Mouse (Mus musculus) megakaryocyte-erythroid progenitor cell, adult 5-6 weeks (primary cell): ENCODE measurements around the gene Thap3. TPM values are rescaled to one million over a fixed set of nuclear protein-coding genes. Genes with fewer than 3 reads are reported as not detected.

Experiments used
- ATAC-seq: replicated peaks from 2 replicates; pipeline ENCODE4 v1.8.0; 2016; ENCODE audit warnings: mild to moderate bottlenecking, inconsistent platforms; ENCODE audit not compliant: severe bottlenecking, poor library complexity, low FRiP score, low TSS enrichment
- total RNA-seq, 2 experiments: library from RNA; stranded (forward) in 1 of 2; stranded (reverse) in 1 of 2; fragments of 200-1000, 215-1000 nt in 1 of 2; fragments of >200 nt in 1 of 2; fragmentation: Nextera tagmentation in 1 of 2; gene quantifications; 2 replicates each; pipeline ENCODE4 v1.2.3; 2014 to 2017

Gene Thap3
- total RNA-seq, 2 experiments from 2014 or later, result 1.4 to 2.1 TPM

- no peak for ATAC-seq
Measured at GRCm38 (mm10) chr4:151989110-151989488, 302 bp upstream of the Thap3 start.

DNA sequence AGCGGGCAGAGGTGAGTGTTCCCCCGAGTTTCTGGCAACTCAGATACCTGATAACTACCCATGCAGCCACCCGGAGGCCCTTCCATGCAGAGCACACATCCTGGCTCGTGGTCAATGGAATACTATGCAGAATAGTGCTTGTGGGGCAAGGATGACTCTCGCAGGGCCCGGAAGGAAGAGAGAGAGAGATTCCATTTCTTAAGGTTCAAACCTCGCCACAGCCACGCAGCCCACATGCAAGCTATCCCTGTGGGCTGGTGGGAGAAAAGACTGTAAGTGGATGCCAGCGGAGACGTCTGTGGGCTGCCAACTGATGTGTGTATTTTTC lies 819 bp downstream of the Thap3 start:
- no peak for ATAC-seq

DNA sequence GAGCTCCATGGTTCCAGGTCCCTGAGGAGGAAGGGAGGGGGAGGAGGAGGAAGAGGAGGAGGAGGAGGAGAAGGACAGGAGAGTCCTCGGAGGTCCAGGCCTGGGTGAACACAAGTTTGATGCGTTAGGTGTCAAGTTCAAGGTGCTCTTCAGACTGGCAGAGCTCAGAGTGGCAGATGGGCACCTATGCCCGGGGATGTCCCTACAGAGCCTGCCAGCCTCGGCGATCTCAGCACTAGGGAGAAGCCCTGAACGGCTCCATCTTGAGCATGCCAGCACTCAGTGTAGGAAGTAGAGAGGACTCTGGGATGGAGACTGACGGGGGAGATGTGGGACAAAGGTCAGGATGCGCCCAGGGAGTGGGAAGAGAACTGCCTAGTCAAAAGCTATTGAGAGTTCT lies 2.1 kb downstream of the Thap3 start:
- no peak for ATAC-seq

- no peak for ATAC-seq
Measured at GRCm38 (mm10) chr4:151985886-151986285, 2.9 kb downstream of the Thap3 start.

DNA sequence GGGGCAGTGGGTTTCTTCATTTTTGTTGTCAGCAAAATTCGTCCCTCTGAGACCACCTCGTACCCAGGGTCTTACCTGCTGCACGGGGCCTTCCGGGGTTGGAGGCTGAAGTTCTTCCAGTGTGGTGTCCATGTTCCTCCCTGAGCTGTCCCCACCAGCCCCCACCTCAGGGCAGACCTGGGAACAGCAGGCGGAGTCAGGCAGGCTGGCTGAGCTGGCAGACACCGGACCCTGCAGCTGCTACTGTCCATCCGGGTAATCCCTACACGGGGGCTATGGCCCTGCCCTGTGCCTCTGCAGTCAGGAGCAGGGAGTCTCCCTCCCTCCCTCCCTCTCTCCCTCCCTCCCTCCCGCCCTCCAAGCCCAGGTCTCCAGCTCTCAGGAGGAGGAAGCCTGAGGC lies 5.2 kb downstream of the Thap3 start:
- no peak for ATAC-seq

- no peak for ATAC-seq
Measured at GRCm38 (mm10) chr4:151983043-151983442, 5.8 kb downstream of the Thap3 start.

- ATAC-seq, result peak; percentile 72
Measured at GRCm38 (mm10) chr4:151981363-151981762, 7.4 kb downstream of the Thap3 start.

- ATAC-seq, result no peak
Measured at GRCm38 (mm10) chr4:151980699-151981098, 8.1 kb downstream of the Thap3 start.

GRCm38 (mm10) chr4:151977748-151978147 lies 11.0 kb downstream of the Thap3 start:
- ATAC-seq, result 0 out of 2 replicates have a peak, but pooled peaks have one; percentile 48

DNA sequence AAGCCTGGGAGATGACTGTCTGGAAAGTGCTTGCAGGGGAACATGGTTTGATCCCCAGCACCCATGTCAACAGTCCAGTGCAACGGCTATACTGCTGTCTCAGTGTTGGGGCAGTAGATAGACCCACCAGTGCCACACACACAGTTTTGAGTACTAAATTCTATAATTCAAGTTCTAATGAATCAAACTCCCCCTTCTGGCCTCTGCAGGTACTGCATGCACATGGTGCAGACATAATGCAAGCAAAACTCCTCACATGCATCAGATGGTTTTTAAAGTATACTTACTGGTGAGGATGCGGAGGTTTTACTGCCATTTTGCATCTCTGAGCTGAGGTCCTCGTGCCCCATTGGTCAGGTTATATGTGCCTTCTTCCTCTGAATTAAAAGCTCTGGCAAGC lies 13.4 kb downstream of the Thap3 start:
- ATAC-seq, result no peak

DNA sequence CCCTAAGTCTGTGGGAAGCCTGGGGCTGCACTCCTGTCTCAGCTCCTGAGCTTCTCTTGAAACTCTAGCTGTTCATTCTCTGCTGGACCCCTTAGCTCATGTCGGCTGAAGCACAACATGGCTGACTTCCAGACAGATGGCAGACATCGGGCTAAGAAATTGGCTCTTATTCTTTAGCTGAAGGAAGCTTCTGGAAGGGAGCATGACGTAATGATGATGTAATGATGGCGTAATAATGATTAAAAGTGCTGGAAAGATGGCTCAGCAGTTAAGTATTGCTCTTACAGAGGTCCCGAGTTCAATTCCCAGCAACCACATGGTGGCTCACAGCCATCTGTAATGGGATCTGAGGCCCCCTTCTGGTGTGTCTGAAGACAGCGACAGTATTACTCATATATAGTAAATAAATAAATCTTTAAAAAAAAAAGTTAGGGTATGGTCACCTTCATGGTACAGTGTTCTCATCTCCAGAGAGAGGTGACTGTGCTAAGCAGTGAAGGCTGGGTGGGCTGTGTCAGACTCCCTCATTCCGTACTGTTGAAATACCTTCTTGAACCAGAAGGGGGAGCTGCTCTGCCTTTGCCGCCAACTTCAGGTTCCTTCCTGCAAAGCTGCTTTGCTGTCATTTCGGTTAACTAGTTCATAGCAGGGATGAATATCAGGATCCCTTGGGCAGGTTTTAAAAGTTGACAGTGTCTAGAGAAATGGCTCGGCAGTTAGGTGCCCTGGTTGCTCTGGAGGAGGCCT lies 16.4 kb downstream of the Thap3 start:
- peak; percentile 43 for ATAC-seq

GRCm38 (mm10) chr4:151968204-151968921 lies 20.4 kb downstream of the Thap3 start:
- ATAC-seq, result no peak

GRCm38 (mm10) chr4:151962817-151963216 lies 26.0 kb downstream of the Thap3 start:
- no peak for ATAC-seq

- ATAC-seq, result peak; percentile 90
Measured at GRCm38 (mm10) chr4:151960513-151960854, 28.3 kb downstream of the Thap3 start.

DNA sequence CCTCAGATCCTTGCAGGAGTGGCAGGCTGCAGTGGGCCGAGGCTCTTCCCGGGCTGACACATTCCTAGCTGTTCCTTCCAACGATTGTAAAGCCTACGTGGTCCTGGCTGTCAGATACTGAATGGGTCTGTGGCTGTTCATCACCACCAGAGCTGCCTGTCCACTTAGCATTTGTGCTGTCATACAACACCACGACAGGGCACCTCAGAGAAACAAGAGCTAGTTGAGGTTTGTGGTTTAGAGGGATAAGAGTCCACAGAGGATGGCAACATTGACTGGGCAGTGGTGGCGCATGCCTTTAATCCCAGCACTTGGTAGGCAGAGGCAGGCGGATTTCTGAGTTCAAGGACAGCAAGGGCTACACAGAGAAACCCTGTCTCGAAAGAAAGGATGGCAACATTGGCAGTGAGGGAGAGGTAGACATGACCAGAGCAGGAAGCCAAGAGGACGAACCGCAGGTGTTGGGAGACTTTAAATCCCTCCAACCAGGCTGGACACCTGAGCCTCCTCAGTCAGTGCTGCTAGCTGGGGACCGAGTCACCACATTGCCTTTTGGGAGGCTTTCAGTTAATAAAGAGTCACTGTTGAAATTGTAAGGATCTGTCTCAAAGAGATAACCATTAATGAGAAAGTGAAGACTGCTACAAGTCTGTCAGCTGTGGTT lies 28.8 kb downstream of the Thap3 start:
- ATAC-seq, result no peak

GRCm38 (mm10) chr4:151957584-151958315 lies 31.0 kb downstream of the Thap3 start:
- ATAC-seq, result peak; percentile 69

DNA sequence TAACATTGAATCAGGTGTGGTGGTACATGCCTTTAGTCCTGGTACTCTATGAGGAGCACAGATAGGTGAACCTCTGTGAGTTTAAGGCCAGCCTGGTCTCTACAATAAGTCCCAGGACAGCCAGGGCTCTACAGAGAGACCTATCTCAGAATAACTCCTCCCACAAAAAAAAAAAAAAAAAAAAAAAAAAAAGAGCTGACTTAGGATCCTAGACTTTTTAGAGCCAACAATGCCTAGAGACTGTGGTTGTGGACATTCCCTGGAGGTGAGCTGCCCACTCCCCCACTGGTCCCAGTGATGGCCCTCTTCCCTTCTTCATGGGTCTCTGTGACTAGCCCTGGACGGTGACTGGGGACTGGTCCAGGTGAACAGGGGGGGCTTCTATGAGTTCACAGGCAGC lies 33.0 kb downstream of the Thap3 start:
- no peak for ATAC-seq

DNA sequence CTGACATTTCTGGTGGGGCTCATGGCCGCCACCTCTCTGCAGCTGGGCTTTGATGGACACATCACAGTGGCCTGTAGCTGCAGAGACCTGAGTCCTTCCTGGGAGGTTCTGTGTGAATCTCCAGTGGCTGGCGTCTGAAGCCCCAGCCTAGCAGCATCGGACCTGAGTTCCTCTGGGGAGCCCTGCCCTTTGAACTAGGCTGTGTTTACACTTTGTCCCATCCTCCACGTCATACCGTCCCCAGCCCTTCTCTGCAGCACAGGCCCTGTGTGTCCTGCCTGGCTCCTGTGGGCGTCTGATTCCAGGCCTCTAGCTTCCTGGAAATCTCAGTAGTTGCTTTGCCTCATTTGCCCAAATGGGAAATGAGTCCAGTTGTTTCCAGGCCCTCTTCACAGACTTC lies 35.6 kb downstream of the Thap3 start:
- no peak for ATAC-seq

DNA sequence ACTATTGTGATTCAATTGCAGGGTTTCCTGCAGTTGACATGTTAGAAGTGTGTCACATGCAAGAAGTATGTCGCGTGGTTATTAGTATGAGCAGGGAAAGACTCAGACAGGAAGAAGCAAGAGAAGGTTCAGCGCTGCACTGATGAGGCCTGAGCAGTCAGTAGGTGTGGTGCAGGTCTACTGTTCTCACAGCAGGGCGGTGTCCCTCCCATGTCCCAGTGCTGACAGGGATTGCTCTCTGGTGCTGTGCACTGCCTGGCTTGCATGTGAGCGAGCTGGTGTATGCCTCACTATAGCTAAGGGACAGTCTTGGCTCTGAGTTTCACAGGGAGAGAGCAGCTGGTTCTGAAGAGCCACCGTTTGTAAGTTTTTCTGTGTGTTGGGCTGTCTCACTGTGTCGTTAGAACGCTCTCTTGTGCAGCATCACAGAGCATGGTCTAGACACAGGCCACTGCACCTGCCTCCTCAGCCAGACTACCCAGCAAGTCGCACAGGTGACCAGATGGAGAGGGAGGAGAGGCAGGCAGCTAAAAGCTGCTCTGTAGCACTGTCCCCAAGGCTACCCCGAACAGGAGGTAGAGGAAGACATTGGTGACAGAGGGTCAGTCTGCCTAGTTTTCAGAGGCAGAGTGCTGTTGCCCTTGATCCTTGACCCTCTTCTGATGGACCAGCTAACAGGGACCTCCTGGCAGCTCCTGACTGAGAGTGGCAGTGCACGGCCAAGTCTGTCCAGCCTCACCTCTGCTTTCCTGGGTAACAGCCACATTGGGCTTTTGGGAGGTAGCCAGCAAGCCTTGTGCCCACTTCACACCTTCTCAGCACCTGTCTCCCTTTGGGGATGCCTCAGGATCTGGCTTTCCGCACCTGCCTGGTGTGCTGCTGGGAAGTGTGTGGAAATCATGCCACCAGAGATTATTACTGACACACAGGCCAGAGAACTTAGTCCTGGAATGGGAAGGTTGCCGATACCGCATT lies 40.0 kb downstream of the Thap3 start:
- no peak for ATAC-seq
